Mouse (Mus musculus): ENCODE data around the gene Mroh2a.

GRCm38 (mm10) chr1:88287697-88287980 lies 60.9 kb downstream of the Mroh2a start:
- TF ChIP-seq CTCF (IDR thresholded peaks at IDR 0.05; ENCODE audit: insufficient read depth, low read depth, low read length) = no peak
- TF ChIP-seq POLR2A (IDR thresholded peaks at IDR 0.05; ENCODE audit: insufficient read depth, low read depth, low read length) = no peak

Measured in olfactory bulb, adult 2 months (tissue).